Mouse (Mus musculus) inflammation-experienced regulatory T-cells (primary cell): ENCODE results near the gene Rslcan18. TPM values are rescaled to one million over a fixed set of nuclear protein-coding genes. Genes with fewer than 3 reads are reported as not detected.

Experiments used
- polyA plus RNA-seq, 2 experiments: library from polyadenylated mRNA; unstranded; fragments of 100-300 nt; shearing (Covaris generic); gene quantifications; one replicate each; pipeline ENCODE4 v1.2.1; 2017

Gene Rslcan18
- under 1 TPM; 0.17 to 0.31 TPM for polyA plus RNA-seq

DNA sequence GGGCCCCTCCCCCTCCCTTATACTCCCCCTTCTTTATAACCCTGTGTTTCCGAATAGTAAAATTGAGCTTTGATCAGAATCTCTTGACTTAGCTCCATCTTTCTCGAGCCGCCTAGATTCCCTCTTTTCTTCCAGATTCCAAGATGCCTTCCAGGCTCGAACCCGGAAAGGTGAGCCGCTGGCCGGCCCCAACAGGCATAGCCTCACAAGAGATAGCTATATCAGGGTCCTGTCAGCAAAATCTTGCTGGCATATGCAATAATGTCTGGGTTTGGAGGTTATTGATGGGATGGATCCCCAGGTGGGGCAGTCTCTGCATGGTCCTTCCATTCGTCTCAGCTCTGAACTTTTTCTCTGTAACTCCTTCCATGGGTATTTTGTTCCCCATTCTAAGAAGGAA, at the start of gene Rslcan18:
Rslcan18 (minus strand) TSS at position 101 of the 400 bp plus-strand sequence.

DNA sequence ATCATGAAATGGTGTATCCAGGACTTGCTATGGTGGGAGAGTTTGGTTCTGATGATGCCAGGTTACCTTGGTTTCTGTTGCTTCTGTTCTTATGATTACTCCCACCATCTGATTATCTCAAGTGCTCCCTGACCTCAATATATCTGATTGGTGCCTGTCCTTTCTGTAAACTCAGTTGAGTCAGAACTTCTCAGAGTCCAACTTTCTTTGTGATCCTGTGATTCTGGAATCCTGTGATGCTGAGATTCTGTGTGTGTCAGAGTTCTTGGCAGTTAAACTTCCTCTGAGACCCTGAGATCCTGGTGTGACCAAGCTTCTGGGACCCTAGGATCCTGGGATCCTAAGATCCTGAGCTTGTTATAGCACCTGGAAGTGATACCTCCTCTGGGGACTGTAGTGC, 5.3 kb upstream of the Rslcan18 start, which contains the start of gene Zfp759:
Zfp759 (plus strand) TSS at position 301 of the 400 bp plus-strand sequence.

DNA sequence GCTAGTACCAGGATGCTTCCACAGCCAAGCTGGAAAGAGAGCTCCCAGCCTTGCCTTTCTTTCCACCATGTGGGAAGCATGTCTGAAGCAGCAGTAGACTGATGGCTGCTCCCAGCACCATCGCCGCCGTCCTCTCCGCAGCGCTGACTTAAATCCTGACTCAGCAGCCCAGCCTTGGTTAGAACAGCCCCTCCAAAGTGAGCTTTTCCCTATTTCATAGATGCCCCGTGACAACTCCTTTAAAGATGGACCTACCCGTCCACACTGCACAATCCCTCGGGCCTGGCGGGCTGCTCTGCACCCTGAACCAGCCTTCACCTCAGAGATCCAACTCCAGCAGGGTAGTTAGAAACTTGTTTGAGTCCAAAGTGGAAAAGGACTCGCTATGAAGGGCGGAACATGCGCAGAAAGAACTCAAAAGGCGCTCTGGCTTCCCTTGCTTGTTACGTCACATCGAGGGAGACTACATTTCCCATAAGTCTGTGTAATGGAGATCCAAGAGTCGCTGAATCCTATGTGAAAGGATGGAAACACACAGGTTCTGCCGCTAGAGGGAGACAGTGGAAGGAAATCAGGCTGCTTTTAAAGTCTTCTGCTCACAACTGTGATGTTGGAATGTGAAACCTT, 7.8 kb downstream of the Rslcan18 start, which contains the start of gene Gm28557:
Gm28557 (minus strand) TSS at position 411 of the 627 bp plus-strand sequence.

DNA sequence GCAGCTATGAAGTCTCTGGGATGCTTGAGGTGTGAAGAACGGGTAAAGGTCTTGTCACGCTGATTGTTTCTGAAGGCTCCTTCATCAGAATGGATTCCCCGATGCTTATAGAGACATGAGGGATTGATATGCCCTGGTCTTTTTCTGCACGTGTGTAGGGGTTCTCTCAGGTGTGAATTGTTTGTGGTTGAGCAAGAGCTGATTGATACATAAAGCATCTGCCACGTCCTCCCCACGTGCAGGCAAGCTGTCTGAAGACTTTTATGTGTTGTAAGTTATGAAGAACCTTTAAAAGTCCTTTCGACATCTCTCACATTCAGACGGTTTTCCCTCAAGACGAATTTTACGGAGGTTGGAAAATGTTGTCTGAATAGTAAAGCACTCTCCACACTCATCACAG, 18.2 kb downstream of the Rslcan18 start, which contains the start of gene Zfp708:
Zfp708 (minus strand) TSS at position 101 of the 400 bp plus-strand sequence.

DNA sequence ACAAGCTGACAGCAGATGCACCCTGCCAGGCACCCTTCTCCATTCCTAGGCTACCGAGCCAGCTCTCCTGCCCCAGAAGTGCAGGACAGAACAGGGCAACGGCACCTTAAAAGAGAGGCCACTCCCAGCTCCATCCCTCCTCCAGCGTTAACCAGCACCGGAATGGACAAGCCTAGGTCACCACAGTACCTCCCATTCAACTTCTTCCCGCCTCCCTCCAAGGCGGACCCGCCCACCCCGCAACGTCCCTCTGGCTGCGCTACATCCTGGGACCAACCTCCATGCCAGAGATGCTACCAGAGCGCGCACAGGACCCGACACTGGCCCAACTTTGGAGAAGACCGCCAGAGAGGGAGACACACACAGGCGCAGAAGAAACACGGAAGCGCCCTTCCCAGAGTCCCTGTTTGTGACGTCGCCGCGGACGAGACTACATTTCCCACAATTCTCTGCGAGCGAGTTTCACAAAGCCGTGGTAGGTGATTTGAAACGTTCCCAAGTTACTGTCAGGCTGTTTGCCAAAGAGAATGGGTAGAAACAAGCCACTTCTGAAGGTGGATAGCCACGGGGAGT, 55.2 kb downstream of the Rslcan18 start, which contains the start of gene Zfp712:
Zfp712 (minus strand) TSS at position 385 of the 573 bp plus-strand sequence.

Other genes with a start within 250 kb of the Rslcan18 start
- 1 to 10 TPM; 1.1 to 3.3 TPM for gene Gm10767, start 211.3 kb downstream of the Rslcan18 start, polyA plus RNA-seq
- gene Zfp712, start 55.1 kb downstream of the Rslcan18 start, polyA plus RNA-seq: 10 to 100 TPM in 1 of 2 experiments, 1 to 10 TPM in 1; 5.9 to 13.6 TPM
- gene Zfp708, start 18.3 kb downstream of the Rslcan18 start, polyA plus RNA-seq: 1 to 10 TPM; 3.5 to 8.1 TPM
- gene Gm28557, start 7.7 kb downstream of the Rslcan18 start, polyA plus RNA-seq: 1 to 10 TPM; 4.0 to 4.1 TPM
- gene Zfp759, start 5.4 kb upstream of the Rslcan18 start, polyA plus RNA-seq: 1 to 10 TPM in 1 of 2 experiments, not detected in 1; 4.1 TPM
- gene Rsl1, start 56.9 kb upstream of the Rslcan18 start, polyA plus RNA-seq: 10 to 100 TPM; 17.3 to 21.2 TPM
- 1 to 10 TPM; 3.1 to 5.3 TPM for gene Zfp455, start 78.2 kb upstream of the Rslcan18 start, polyA plus RNA-seq
- 1 to 10 TPM; 1.3 to 3.5 TPM for gene Zfp458, start 162.2 kb upstream of the Rslcan18 start, polyA plus RNA-seq
- 1 to 10 TPM in 1 of 2 experiments, under 1 TPM in 1; 0.48 to 2.3 TPM for gene Zfp457, start 190.2 kb upstream of the Rslcan18 start, polyA plus RNA-seq
- gene Zfp595, start 216.3 kb upstream of the Rslcan18 start, polyA plus RNA-seq: 1 to 10 TPM; 7.7 to 8.4 TPM
- 1 to 10 TPM in 1 of 2 experiments, under 1 TPM in 1; 0.90 to 1.3 TPM for gene Gm28044, start 244.3 kb upstream of the Rslcan18 start, polyA plus RNA-seq
- 1 to 10 TPM; 2.3 to 4.4 TPM for gene Zfp953, start 244.3 kb upstream of the Rslcan18 start, polyA plus RNA-seq